Mouse (Mus musculus) myocyte (in vitro differentiated cells): ENCODE measurements at regions not wholly inside any gene's neighbourhood (a gene's known extent, or its start where the extent isn't known, plus 50 kb on each side); places are given as distances from the start of the nearest gene placed in this dataset.

Experiments used
- E2F4 ChIP-seq: IDR thresholded peaks from one replicate; pipeline ENCODE4 v1.6.1; 2011; ENCODE audit warnings: mild to moderate bottlenecking, control low read depth, moderate library complexity; ENCODE audit not compliant: insufficient read depth
- MYOD1 ChIP-seq, 3 experiments: IDR thresholded peaks; one replicate each; pipeline ENCODE4 v1.6.1; 2011; ENCODE audit warnings: control low read depth in 2 of 3, low read depth in 2 of 3, mild to moderate bottlenecking in 2 of 3, moderate library complexity in 1 of 3; ENCODE audit not compliant: insufficient read length in 2 of 3, control insufficient read depth in 1 of 3
- POLR2A ChIP-seq: IDR thresholded peaks from one replicate; pipeline ENCODE4 v1.6.1; 2011; ENCODE audit warnings: low read depth, mild to moderate bottlenecking, control low read depth, moderate library complexity; ENCODE audit not compliant: insufficient read length
- TCF12 ChIP-seq: IDR thresholded peaks from one replicate; pipeline ENCODE4 v1.6.1; 2011; ENCODE audit warnings: mild to moderate bottlenecking, control low read depth; ENCODE audit not compliant: poor library complexity, insufficient read depth, severe bottlenecking
- USF1 ChIP-seq: IDR thresholded peaks from one replicate; pipeline ENCODE4 v1.6.1; 2011; ENCODE audit warnings: low read depth, mild to moderate bottlenecking, control low read depth, moderate library complexity

- no peak for TF ChIP-seq USF1
- no peak for TF ChIP-seq E2F4
- TF ChIP-seq POLR2A = no peak
- TF ChIP-seq TCF12 = no peak
- no peak for TF ChIP-seq MYOD1 (IDR thresholded peaks at IDR 0.05; ENCODE audit: control insufficient read depth in 1 of 3, insufficient read length in 2 of 3, low read depth in 2 of 3)
These were observed 110.8 kb upstream of the Pja1 start for GRCm38 (mm10) chrX:99581632-99582466.
